Mouse (Mus musculus) liver, adult (tissue): ENCODE measurements around the gene Maml3.

Source experiments
- GATA4 ChIP-seq: IDR thresholded peaks from 2 replicates; pipeline ENCODE4 v1.6.1; 2014; ENCODE audit warnings: mild to moderate bottlenecking, low read length; ENCODE audit not compliant: insufficient replicate concordance

Maml3 gene

GRCm38 (mm10) chr3:51726257-51726656 lies 378.6 kb downstream of the Maml3 start:
- TF ChIP-seq GATA4, result no peak

GRCm38 (mm10) chr3:51719982-51720381 lies 384.9 kb downstream of the Maml3 start:
- TF ChIP-seq GATA4, result no peak

GRCm38 (mm10) chr3:51719373-51719772 lies 385.5 kb downstream of the Maml3 start:
- no peak for TF ChIP-seq GATA4

- TF ChIP-seq GATA4, result peak; percentile 29; the same call in 1 of the 2 replicates
Measured at GRCm38 (mm10) chr3:51717909-51718308, 387.0 kb downstream of the Maml3 start.

- no peak for TF ChIP-seq GATA4
Measured at GRCm38 (mm10) chr3:51717455-51717854, 387.4 kb downstream of the Maml3 start.

- TF ChIP-seq GATA4, result no peak
Measured at GRCm38 (mm10) chr3:51714469-51714868, 390.4 kb downstream of the Maml3 start.

- no peak for TF ChIP-seq GATA4
Measured at GRCm38 (mm10) chr3:51713233-51713632, 391.6 kb downstream of the Maml3 start.

GRCm38 (mm10) chr3:51712382-51712781 lies 392.5 kb downstream of the Maml3 start:
- peak; percentile 90 for TF ChIP-seq GATA4

GRCm38 (mm10) chr3:51708746-51709411 lies 396.0 kb downstream of the Maml3 start:
- TF ChIP-seq GATA4, result peak; percentile 91

GRCm38 (mm10) chr3:51708375-51708745 lies 396.5 kb downstream of the Maml3 start:
- TF ChIP-seq GATA4, result no peak

GRCm38 (mm10) chr3:51705220-51705619 lies 399.7 kb downstream of the Maml3 start:
- no peak for TF ChIP-seq GATA4

- TF ChIP-seq GATA4, result no peak
Measured at GRCm38 (mm10) chr3:51703478-51703877, 401.4 kb downstream of the Maml3 start.

- no peak for TF ChIP-seq GATA4
Measured at GRCm38 (mm10) chr3:51702701-51703286, 402.1 kb downstream of the Maml3 start.

GRCm38 (mm10) chr3:51701950-51702349 lies 402.9 kb downstream of the Maml3 start:
- TF ChIP-seq GATA4, result no peak

- no peak for TF ChIP-seq GATA4
Measured at GRCm38 (mm10) chr3:51701281-51701751, 403.6 kb downstream of the Maml3 start.

- TF ChIP-seq GATA4, result no peak
Measured at GRCm38 (mm10) chr3:51700731-51701280, 404.1 kb downstream of the Maml3 start.
